Mouse (Mus musculus) splenic B cell, adult 2 months (primary cell): ENCODE data around the gene Tnfsf15.

Experiments used
- DNase-seq: peaks from one replicate; pipeline ENCODE4 v3.0.0-alpha.2; 2011; ENCODE audit warnings: low read depth, low spot score
- H3K27me3 ChIP-seq: 2 replicates; pipeline ENCODE4 v1.6.1; 2012; ENCODE audit warnings: mild to moderate bottlenecking, low read length, moderate library complexity, mixed read lengths; ENCODE audit not compliant: control insufficient read depth, poor library complexity, insufficient read depth, severe bottlenecking
- H3K36me3 ChIP-seq: 2 replicates; pipeline ENCODE4 v1.6.1; 2012; ENCODE audit warnings: mild to moderate bottlenecking, low read length, moderate library complexity, mixed read lengths; ENCODE audit not compliant: control insufficient read depth, poor library complexity, insufficient read depth, severe bottlenecking

Tnfsf15 gene

GRCm38 (mm10) chr4:63683716-63684115 lies 61.2 kb downstream of the Tnfsf15 start:
- H3K27me3 ChIP-seq = no peaks in the 10 kb centered on the region
- no peak for DNase-seq
- H3K36me3 ChIP-seq = no peaks in the 10 kb centered on the region

- DNase-seq = no peak
- Histone ChIP-seq H3K36me3 (no peaks in the 10 kb centered on the region), H3K27me3 (no peaks in the 10 kb centered on the region)
Observed at GRCm38 (mm10) chr4:63683056-63683455, 61.9 kb downstream of the Tnfsf15 start.

GRCm38 (mm10) chr4:63682441-63682840 lies 62.5 kb downstream of the Tnfsf15 start:
- no peak for DNase-seq

GRCm38 (mm10) chr4:63681557-63681956 lies 63.4 kb downstream of the Tnfsf15 start:
- no peaks in the 10 kb centered on the region for H3K27me3 ChIP-seq
- no peaks in the 10 kb centered on the region for H3K36me3 ChIP-seq

More at GRCm38 (mm10) chr4:63682441-63682840, 62.5 kb downstream of the Tnfsf15 start:
- no peaks in the 10 kb centered on the region for H3K36me3 ChIP-seq
- H3K27me3 ChIP-seq = no peaks in the 10 kb centered on the region

More at GRCm38 (mm10) chr4:63681557-63681956, 63.4 kb downstream of the Tnfsf15 start:
- no peak for DNase-seq
